12 mouse cellular contexts compared by ENCODE assay signal in the genomic region with DNA sequence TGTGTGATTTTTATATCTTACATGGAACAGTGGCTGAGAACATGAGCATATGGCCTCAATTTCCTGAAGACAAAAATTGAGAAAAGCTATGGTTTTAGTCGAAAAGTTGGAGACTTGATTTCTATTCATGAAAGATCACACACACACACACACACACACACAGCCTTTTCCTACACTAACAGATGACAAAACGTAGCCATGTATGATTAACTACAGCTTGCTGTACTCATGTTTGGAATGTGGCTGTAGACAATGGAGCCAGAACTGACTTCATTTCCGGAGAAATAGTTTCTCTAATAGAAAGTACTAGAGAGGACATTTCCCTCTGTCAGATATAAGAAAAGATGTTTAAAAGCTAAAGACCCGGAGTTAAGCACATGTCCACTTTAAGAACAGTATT.
A peak's percentile ranks its signal among the peaks of the same experiment; 100 is the strongest.
DNase-seq lines count a peak whose midpoint lies in the region; ATAC-seq and TF ChIP-seq lines count a peak whose summit lies in the region.
"Had no signal": no experiment of that assay in that cellular context is flagged by ENCODE, and none has a peak within 500 bp of the region (broad histone marks: within the 10 kb centered on the region; RNA-seq: fewer than 3 reads in every experiment).

No protein-coding gene starts in this region.

- WGBS in forebrain, embryonic 15.5 days, result 73% methylated on average over 4 of the region's 4 CpGs
- WGBS in forebrain, embryonic 11.5 days, result 78% methylated on average over 4 of the region's 4 CpGs
- 59% methylated on average over 4 of the region's 4 CpGs for WGBS in hindbrain, postnatal 0 days
- 77% methylated on average over 4 of the region's 4 CpGs for WGBS in hindbrain, embryonic 11.5 days
- WGBS in midbrain, embryonic 15.5 days, result 76% methylated on average over 4 of the region's 4 CpGs
- 85% methylated on average over 4 of the region's 4 CpGs for WGBS in midbrain, embryonic 11.5 days

- H3K36me3 ChIP-seq in forebrain, embryonic 15.5 days, result no peaks in the 10 kb centered on the region
- no peaks in the 10 kb centered on the region for H3K36me3 ChIP-seq in forebrain, embryonic 11.5 days (ENCODE audit: control insufficient read depth, insufficient read depth, low read length)
- H3K36me3 ChIP-seq in hindbrain, postnatal 0 days (ENCODE audit: insufficient read depth, low read length), result no peaks in the 10 kb centered on the region
- no peaks in the 10 kb centered on the region for H3K36me3 ChIP-seq in hindbrain, embryonic 11.5 days (ENCODE audit: control insufficient read depth, insufficient read depth, low read length)
- H3K36me3 ChIP-seq in midbrain, embryonic 15.5 days (replicated peaks), result no peaks in the 10 kb centered on the region
- no peaks in the 10 kb centered on the region for H3K36me3 ChIP-seq in midbrain, embryonic 11.5 days (ENCODE audit: control insufficient read depth, insufficient read depth, low read length)
- H3K36me3 ChIP-seq: neural tube, embryonic 12.5 days had no signal

- H3K4me2 ChIP-seq in forebrain, embryonic 15.5 days (replicated peaks), result no peak overlapping the region
- H3K4me2 ChIP-seq in forebrain, embryonic 11.5 days (ENCODE audit: low read depth, low read length, severe bottlenecking), result no peak overlapping the region
- H3K4me2 ChIP-seq in hindbrain, postnatal 0 days (ENCODE audit: low read depth, low read length), result no peak overlapping the region
- no peak overlapping the region for H3K4me2 ChIP-seq in hindbrain, embryonic 11.5 days (replicated peaks; ENCODE audit: low read depth, low read length)
- H3K4me2 ChIP-seq in midbrain, embryonic 15.5 days, result 0 out of 2 replicates have a peak overlapping the region, but pooled peaks have one; percentile 20
- no peak overlapping the region for H3K4me2 ChIP-seq in midbrain, embryonic 11.5 days
- H3K4me2 ChIP-seq: liver, embryonic 11.5 days; neural tube, embryonic 12.5 days had no signal

- DNase-seq in forebrain, embryonic 11.5 days (ENCODE audit: low spot score), result no peak
- no peak for DNase-seq in hindbrain, postnatal 0 days (ENCODE audit: low spot score)
- no peak for DNase-seq in hindbrain, embryonic 11.5 days (ENCODE audit: low spot score)
- no peak for DNase-seq in midbrain, embryonic 11.5 days (ENCODE audit: low spot score, missing footprints)
- DNase-seq in thymus, postnatal 25 days, result no peak
- no peak for DNase-seq in thymus, postnatal 36 days
- DNase-seq: cerebellum, postnatal 36 days had no signal

- peaks cover 28% of the 10 kb centered on the region for H3K4me1 ChIP-seq in forebrain, embryonic 15.5 days
- peaks cover 4% of the 10 kb centered on the region; the same call in 1 of the 2 replicates for H3K4me1 ChIP-seq in forebrain, embryonic 11.5 days (replicated peaks; ENCODE audit: control insufficient read depth, insufficient read depth, low read length)
- H3K4me1 ChIP-seq in hindbrain, postnatal 0 days (ENCODE audit: insufficient read depth, low read length), result peaks cover 11% of the 10 kb centered on the region; the same call in 1 of the 2 replicates
- H3K4me1 ChIP-seq in hindbrain, embryonic 11.5 days (replicated peaks; ENCODE audit: control insufficient read depth, insufficient read depth, low read length), result no peaks in the 10 kb centered on the region
- H3K4me1 ChIP-seq in midbrain, embryonic 15.5 days, result peaks cover 24% of the 10 kb centered on the region
- H3K4me1 ChIP-seq in midbrain, embryonic 11.5 days (ENCODE audit: control insufficient read depth, insufficient read depth, low read length), result peaks cover 6% of the 10 kb centered on the region; the same call in 1 of the 2 replicates

- no peak for ATAC-seq in forebrain, embryonic 15.5 days (replicated peaks)
- no peak for ATAC-seq in forebrain, embryonic 11.5 days (replicated peaks; ENCODE audit: low FRiP score)
- ATAC-seq in hindbrain, postnatal 0 days, result no peak
- ATAC-seq in hindbrain, embryonic 11.5 days (ENCODE audit: low FRiP score), result no peak
- no peak for ATAC-seq in midbrain, embryonic 15.5 days (replicated peaks)
- no peak for ATAC-seq in midbrain, embryonic 11.5 days (ENCODE audit: low FRiP score)
- ATAC-seq: activated CD4-positive, CD25-positive, alpha-beta regulatory T cell, adult 4 months had no signal

- no peaks in the 10 kb centered on the region for H3K27me3 ChIP-seq in forebrain, embryonic 15.5 days
- H3K27me3 ChIP-seq in forebrain, embryonic 11.5 days (ENCODE audit: control insufficient read depth, insufficient read depth, low read length), result no peaks in the 10 kb centered on the region
- no peaks in the 10 kb centered on the region for H3K27me3 ChIP-seq in hindbrain, postnatal 0 days (ENCODE audit: insufficient read depth, low read length)
- no peaks in the 10 kb centered on the region for H3K27me3 ChIP-seq in hindbrain, embryonic 11.5 days (ENCODE audit: control insufficient read depth, insufficient read depth, low read length)
- no peaks in the 10 kb centered on the region for H3K27me3 ChIP-seq in midbrain, embryonic 15.5 days (replicated peaks)
- H3K27me3 ChIP-seq in midbrain, embryonic 11.5 days (ENCODE audit: control insufficient read depth, insufficient read depth, low read length), result no peaks in the 10 kb centered on the region
- H3K27me3 ChIP-seq: neural tube, embryonic 12.5 days had no signal

- 0 out of 2 replicates have a peak overlapping the region, but pooled peaks have one; percentile 28 for H3K9ac ChIP-seq in forebrain, embryonic 15.5 days (replicated peaks)
- no peak overlapping the region for H3K9ac ChIP-seq in forebrain, embryonic 11.5 days (ENCODE audit: low read length)
- no peak overlapping the region for H3K9ac ChIP-seq in hindbrain, postnatal 0 days (replicated peaks; ENCODE audit: low read length)
- no peak overlapping the region for H3K9ac ChIP-seq in hindbrain, embryonic 11.5 days (ENCODE audit: low read depth, low read length)
- no peak overlapping the region for H3K9ac ChIP-seq in midbrain, embryonic 15.5 days
- no peak overlapping the region for H3K9ac ChIP-seq in midbrain, embryonic 11.5 days (ENCODE audit: low read length)
- H3K9ac ChIP-seq: neural tube, embryonic 12.5 days had no signal

- no peaks in the 10 kb centered on the region for H3K9me3 ChIP-seq in forebrain, embryonic 15.5 days
- H3K9me3 ChIP-seq in forebrain, embryonic 11.5 days (ENCODE audit: control insufficient read depth, low read length), result no peaks in the 10 kb centered on the region
- H3K9me3 ChIP-seq in hindbrain, postnatal 0 days (ENCODE audit: low read length), result no peaks in the 10 kb centered on the region
- no peaks in the 10 kb centered on the region for H3K9me3 ChIP-seq in hindbrain, embryonic 11.5 days (ENCODE audit: control insufficient read depth, low read length)
- no peaks in the 10 kb centered on the region for H3K9me3 ChIP-seq in midbrain, embryonic 15.5 days
- no peaks in the 10 kb centered on the region for H3K9me3 ChIP-seq in midbrain, embryonic 11.5 days (ENCODE audit: control insufficient read depth, low read length)
- H3K9me3 ChIP-seq: neural tube, embryonic 12.5 days had no signal

- no peak overlapping the region for H3K27ac ChIP-seq in forebrain, embryonic 15.5 days (replicated peaks)
- H3K27ac ChIP-seq in forebrain, embryonic 11.5 days (ENCODE audit: low read depth, low read length), result no peak overlapping the region
- 0 out of 2 replicates have a peak overlapping the region, but pooled peaks have one; percentile 49 for H3K27ac ChIP-seq in hindbrain, postnatal 0 days
- no peak overlapping the region for H3K27ac ChIP-seq in hindbrain, embryonic 11.5 days (ENCODE audit: low read depth, low read length)
- H3K27ac ChIP-seq in midbrain, embryonic 15.5 days, result peak overlapping the region; percentile 61; the same call in 1 of the 2 replicates
- H3K27ac ChIP-seq in midbrain, embryonic 11.5 days (ENCODE audit: low read depth, low read length), result no peak overlapping the region
- H3K27ac ChIP-seq: neural tube, embryonic 12.5 days had no signal

- no peak for TF ChIP-seq CTCF in hindbrain, postnatal 0 days (IDR thresholded peaks at IDR 0.05; ENCODE audit: low read depth)

- H3K4me3 ChIP-seq in forebrain, embryonic 15.5 days, result no peak overlapping the region
- H3K4me3 ChIP-seq in forebrain, embryonic 11.5 days (ENCODE audit: low read depth, low read length), result no peak overlapping the region
- no peak overlapping the region for H3K4me3 ChIP-seq in hindbrain, postnatal 0 days (ENCODE audit: low read length)
- no peak overlapping the region for H3K4me3 ChIP-seq in hindbrain, embryonic 11.5 days (ENCODE audit: low read depth, low read length)
- no peak overlapping the region for H3K4me3 ChIP-seq in midbrain, embryonic 15.5 days
- no peak overlapping the region for H3K4me3 ChIP-seq in midbrain, embryonic 11.5 days (ENCODE audit: low read depth, low read length)
- H3K4me3 ChIP-seq: neural tube, embryonic 12.5 days had no signal

Comparison
In these comparisons a context has a peak if more than half of its experiments do, and no peak if none do; other contexts are left out.
1. H3K27ac ChIP-seq: peak in hindbrain, postnatal 0 days (single experiment) and midbrain, embryonic 15.5 days (single experiment); none in forebrain, embryonic 15.5 days (single experiment), forebrain, embryonic 11.5 days (single experiment), hindbrain, embryonic 11.5 days (single experiment) and midbrain, embryonic 11.5 days (single experiment).